Mouse (Mus musculus) heart, adult 9 months (tissue): Measurements from ENCODE around the gene Kcnc4.
A peak's percentile ranks its signal among the peaks of the same experiment; 100 is the strongest.

Source experiments
- DNase-seq, 2 experiments: peaks; one replicate each; pipeline ENCODE4 v3.0.0; 2022; ENCODE audit warnings: low spot score in 2 of 2

Gene Kcnc4

DNA sequence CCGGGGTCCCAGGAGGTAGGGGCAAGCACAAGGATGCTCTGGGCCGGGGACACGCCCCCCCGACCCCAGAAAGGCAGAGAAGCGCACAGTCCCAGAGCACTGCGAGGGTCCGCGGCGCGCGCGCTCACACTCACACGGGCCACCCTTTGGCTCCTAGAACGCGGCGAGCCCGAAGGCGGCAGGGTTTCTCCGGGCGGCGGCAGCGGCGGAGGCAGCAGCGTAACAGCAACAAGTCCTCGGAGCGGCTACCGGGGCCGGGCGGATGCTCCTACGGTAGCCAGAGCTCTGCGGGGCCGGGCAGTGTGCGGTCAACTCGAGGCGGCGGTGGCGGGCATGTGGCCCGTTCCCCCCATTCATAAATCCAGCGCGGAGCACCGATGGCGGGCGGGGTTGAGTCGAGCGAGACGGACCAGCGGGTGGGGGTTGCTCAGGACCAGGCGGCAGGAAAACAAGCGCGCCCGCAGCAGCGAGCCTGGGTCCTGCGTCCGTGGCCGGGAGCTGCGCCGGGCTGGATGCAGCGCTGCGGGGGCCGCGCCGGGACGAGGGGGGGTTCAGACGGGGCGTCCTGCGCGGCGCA is at the start of gene Kcnc4:
Kcnc4 (minus strand) TSS at position 357 of the 577 bp plus-strand sequence.
- DNase-seq: no peak

DNA sequence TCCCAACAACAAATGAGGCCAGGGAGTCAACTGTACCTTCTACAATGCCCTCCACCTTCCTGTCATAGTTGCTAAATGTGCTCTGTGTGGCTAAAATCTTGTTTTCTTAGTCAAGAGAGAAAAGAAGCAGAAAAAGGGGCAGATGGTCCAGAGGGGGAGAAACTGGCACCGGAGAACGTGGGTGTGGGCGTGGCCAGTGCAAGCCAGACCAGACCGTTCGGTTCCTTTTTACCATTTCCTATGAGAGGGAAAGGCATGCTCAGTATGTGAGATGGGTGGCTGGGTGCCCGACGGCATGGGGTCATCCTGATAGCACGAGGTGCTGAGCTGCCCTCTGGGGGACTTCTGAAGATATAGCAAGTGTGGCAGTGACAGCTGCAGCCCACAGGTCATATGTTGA is 49.3 kb upstream of the Kcnc4 start:
- DNase-seq: peak in 1 of 2 experiments; percentile 6

- DNase-seq: no peak
Measured at GRCm38 (mm10) chr3:107507966-107508365, 48.6 kb upstream of the Kcnc4 start.

DNA sequence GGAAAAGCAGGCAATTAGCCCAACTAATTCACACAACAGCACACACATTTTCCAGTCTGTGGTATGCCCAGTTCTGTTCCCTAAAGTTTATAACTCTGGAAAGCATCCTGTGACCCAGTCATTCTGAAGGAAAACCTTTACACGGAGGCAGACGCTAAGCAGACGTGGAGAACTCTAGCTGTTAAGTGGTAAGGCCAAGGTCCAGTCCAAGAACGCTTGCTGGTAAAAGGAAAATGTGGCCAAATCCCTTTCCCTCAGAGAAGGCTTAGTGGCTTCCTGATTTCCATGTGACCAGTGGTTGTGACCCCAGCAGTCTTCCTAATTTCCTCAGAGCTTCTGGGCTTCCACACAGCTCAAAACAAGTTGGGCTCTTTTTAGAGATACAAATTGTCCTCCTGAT is 47.2 kb upstream of the Kcnc4 start:
- DNase-seq: no peak

- DNase-seq: peak in 1 of 2 experiments; percentile 13
Measured at GRCm38 (mm10) chr3:107505464-107506367, 46.4 kb upstream of the Kcnc4 start.

GRCm38 (mm10) chr3:107504542-107504941 is 45.2 kb upstream of the Kcnc4 start:
- no peak for DNase-seq

- DNase-seq: no peak
Measured at GRCm38 (mm10) chr3:107503716-107504115, 44.4 kb upstream of the Kcnc4 start.

DNA sequence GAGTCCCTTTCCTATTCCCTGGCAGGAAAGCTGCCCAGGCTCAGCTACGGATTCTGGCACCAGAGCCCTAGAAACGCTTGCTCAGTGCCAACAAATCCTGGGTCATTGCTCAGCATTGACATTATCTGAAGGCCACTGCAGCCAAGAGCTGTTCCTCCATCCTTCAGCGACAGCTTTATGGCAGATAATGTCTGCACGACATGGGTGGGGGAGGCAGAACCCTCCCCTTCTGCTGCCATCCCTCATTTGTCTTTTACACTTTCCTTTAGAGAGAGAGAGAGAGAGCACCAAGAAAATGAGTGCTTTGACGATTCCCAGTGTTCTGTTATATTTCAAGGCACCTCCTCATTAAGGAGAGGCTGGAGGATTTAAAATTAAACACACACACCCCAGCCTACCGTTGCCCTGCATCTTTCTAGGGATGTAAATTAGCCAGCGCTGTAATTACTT is 42.4 kb upstream of the Kcnc4 start:
- DNase-seq: peak; percentile 44 to 65

DNA sequence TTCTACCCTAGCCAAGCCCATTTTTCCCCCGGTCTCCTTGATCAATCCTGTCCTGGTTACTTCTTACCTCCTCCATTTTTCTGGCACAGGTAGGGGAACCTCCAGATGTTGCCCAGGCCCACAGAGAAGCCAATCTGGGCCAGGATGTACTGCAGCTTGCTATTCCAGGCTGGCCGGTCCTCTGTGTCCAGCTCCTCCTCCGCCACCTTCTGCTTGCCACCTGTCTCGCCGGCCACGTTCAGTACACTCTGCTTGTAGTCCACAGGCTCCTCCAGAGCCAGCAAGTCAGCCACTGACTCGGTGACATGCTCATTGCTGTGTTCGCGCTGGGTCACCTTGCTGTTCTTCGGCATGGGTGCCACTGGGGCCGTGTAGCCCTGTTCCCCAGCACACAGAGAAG is 40.9 kb upstream of the Kcnc4 start:
- DNase-seq: no peak

- no peak for DNase-seq
Measured at GRCm38 (mm10) chr3:107496086-107496850, 36.9 kb upstream of the Kcnc4 start.

- no peak for DNase-seq
Measured at GRCm38 (mm10) chr3:107495524-107495923, 36.2 kb upstream of the Kcnc4 start.

DNA sequence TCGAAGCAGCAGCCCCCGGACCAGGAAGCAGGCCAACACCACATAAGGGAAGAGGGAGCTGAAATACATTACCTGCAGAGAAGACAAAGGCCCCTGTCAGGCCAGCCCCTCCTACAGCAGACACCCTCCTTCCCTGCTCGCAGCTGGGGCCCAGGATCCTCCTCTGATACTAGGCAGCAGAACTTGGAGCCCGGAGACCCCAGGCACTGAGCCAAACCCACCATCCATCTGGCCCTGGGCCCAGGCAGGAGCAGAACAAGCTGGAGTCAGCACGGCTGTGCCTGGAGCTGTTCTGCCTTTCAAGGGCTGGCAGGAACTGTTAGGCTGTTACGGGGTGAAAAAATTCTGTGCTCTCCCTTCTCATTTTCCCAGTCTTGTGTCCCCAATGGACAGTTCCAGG is 32.1 kb upstream of the Kcnc4 start:
- peak in 1 of 2 experiments; percentile 16 for DNase-seq

- DNase-seq: no peak
Measured at GRCm38 (mm10) chr3:107488637-107489036, 29.3 kb upstream of the Kcnc4 start.

DNA sequence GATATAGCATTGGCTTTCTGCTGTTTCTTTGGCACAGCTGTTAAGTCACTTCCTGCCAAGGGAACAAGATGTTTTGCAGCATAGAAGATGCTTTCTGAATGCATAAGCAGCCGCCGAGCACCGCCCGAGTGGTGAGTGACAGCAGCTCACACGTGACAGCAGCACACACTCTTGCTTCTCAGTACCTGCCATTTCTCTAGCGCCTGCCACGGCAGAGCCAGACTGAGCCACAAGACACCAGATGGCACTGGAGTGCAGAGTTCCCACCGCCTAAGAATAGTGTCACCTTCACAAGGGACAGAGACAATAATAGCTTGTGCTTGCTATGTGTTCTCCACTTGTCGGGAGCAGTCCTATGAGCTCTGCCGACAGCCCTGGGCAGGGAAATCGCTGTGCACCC is 23.9 kb upstream of the Kcnc4 start:
- DNase-seq: peak; percentile 48 to 73

- no peak for DNase-seq
Measured at GRCm38 (mm10) chr3:107480660-107481059, 21.3 kb upstream of the Kcnc4 start.

- DNase-seq: peak in 1 of 2 experiments; percentile 24
Measured at GRCm38 (mm10) chr3:107472198-107472597, 12.8 kb upstream of the Kcnc4 start.

- no peak for DNase-seq
Measured at GRCm38 (mm10) chr3:107469059-107469458, 9.7 kb upstream of the Kcnc4 start.

- no peak for DNase-seq
Measured at GRCm38 (mm10) chr3:107468106-107468505, 8.8 kb upstream of the Kcnc4 start.

DNA sequence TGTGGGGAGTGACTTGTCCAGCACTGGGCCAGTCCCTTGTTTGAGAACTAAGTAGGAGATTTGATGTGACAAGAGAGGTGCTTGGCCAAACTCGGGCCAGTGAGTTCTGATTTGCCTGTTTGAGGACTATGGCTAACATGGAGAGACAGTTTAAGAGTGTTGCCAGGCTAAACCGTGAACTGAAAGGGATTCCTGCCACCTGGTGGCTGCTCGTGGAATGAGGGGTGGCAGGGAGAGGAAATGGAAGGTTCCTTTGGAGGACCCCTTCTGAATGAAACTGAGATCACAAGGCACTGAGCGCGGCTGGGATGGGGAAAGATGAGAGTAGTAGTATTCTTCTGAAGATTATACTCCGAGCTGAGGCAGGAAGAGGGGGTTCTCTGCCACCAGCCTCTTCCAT is 7.2 kb upstream of the Kcnc4 start:
- DNase-seq: peak in 1 of 2 experiments; percentile 58

- DNase-seq: peak; percentile 32 to 44
Measured at GRCm38 (mm10) chr3:107462160-107462559, 2.8 kb upstream of the Kcnc4 start.

DNA sequence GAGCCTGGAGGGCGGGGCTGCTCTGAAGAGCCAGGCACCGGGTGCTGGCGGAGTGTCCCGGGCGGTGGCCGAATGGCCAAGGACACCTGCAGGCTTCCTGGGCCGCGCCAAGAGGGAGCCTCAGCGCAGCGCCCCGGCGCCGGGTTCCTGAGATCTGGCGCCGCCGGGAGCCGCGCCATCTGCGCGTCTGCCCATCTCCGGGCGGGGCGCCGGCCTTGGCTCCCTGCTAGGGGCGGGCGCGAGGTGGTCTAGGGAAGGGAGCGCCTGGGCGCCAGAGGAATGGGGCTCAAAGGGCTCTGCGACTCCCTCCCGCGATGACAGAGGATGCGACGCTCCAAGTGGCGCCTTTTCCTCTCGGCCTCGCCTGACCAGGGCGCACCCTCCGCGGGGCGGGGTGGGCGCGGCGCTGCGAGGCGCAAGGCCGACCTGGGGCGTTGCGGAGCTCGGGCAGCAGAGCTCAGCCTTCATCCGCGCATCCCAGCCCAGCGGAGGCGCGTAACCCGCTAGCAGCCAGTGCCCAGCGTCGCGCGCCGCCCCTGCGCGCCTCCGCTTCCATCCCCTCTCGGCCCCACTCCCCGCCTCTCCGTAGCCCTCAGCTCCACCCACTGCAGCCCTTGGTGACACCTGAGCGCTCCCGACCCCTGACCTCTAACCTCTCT is 550 bp upstream of the Kcnc4 start:
- no peak for DNase-seq
